Mouse (Mus musculus): ENCODE measurements at regions not wholly inside any gene's neighbourhood (a gene's known extent, or its start where the extent isn't known, plus 50 kb on each side); places are given as distances from the start of the nearest gene placed in this dataset.

GRCm38 (mm10) chr8:80250305-80251161 is 192.7 kb upstream of the Hhip start:
- TF ChIP-seq CTCF (IDR thresholded peaks at IDR 0.05; ENCODE audit: extremely low read depth, insufficient read depth, low read length) (no peak), POLR2A (IDR thresholded peaks at IDR 0.05; ENCODE audit: extremely low read depth, insufficient read depth, low read length) (no peak)

Measured in cortical plate, adult 2 months (tissue).